Mouse (Mus musculus) hematopoietic multipotent progenitor cell, adult 10-12 weeks (in vitro differentiated cells): ENCODE data around the gene Smok3b. TPM values are rescaled to one million over a fixed set of nuclear protein-coding genes. Genes with fewer than 3 reads are reported as not detected.

Experiments used
- polyA plus RNA-seq: library from polyadenylated mRNA; stranded (reverse); fragments of >175 nt; gene quantifications from 2 replicates; pipeline ENCODE4 v1.2.3, GENCODE M21; 2012; ENCODE audit warnings: low replicate concordance

Gene Smok3b
- not detected in 2 replicates for polyA plus RNA-seq

DNA sequence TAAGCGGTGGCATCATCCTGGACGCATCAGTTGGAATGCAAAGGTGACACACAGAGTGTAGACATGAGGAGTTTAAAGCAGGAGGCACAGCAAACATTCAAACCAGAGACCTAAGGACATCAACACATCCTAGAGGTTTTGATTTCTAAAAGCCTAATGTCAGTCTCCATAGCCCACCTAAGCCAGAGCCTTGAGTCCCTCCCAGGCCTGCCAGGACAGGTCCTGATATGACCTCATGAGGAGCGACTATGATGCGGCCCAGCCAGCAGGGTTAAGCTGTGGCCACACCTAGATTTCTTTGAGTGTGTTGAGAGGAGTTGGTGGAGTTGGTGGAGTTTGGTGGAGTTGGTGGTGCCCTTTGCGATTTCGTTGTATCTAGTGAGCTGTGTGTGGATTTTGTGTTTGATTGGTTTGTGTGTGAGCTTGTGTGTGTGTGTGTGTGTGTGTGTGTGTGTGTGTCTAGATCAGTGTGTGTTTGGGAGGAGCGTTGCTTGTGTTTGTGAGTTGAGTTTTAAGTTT, at the start of gene Smok3b, which contains the start of gene Smok3a:
Gene Smok3b, plus strand, starts transcription at position 469 of the 519 bp plus-strand sequence.
Gene Smok3a, plus strand, starts transcription at position 301 of the 519 bp plus-strand sequence.

DNA sequence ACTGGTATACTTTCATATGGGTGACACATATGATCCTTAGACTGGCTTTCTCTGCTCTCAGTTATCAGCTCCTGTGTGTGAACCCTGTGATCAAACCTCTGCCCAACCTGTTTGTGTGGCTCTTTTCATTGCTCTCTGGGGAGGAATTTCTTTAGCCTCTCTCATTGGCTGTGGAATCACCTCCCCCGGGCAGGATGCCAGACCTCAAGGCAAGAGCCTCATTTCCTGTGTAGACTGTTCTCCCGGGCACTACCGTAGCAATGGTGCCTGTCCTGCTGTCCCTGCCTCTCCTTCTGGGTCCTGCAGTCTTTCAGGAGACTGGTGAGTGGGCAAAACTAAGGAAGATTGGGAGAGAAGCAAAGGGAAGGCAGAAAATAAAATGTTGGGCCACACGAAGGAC, 39.9 kb upstream of the Smok3b start, which contains the start of gene Azgp1:
Gene Azgp1, plus strand, starts transcription at position 221 of the 400 bp plus-strand sequence.

DNA sequence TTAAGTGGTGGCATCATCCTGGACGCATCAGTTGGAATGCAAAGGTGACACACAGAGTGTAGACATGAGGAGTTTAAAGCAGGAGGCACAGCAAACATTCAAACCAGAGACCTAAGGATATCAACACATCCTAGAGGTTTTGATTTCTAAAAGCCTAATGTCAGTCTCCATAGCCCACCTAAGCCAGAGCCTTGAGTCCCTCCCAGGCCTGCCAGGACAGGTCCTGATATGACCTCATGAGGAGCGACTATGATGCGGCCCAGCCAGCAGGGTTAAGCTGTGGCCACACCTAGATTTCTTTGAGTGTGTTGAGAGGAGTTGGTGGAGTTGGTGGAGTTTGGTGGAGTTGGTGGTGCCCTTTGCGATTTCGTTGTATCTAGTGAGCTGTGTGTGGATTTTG, 31.7 kb downstream of the Smok3b start, which contains the start of gene Smok3c:
Gene Smok3c, plus strand, starts transcription at position 301 of the 400 bp plus-strand sequence.

DNA sequence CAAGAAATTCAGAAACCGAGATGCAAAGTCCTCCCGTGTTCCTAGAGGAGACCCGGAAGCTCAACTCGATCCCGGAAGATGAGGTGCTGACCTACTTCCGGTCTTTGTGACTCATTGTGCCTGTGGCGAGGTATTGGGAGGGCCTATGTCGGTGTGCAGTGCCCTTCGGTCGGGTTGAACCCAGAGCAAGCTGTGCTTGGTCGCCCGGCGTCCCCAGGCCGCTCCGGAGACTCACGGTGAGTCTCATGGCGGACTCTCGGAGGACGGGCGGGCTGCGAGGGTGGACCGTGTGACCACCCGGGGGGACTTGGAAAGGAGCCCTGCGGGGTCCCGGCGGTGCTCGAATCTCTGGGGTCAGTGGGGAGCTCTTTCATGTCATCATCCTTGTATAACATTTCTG, 63.8 kb downstream of the Smok3b start, which contains the start of gene Zkscan1:
Gene Zkscan1, plus strand, starts transcription at position 89 of the 400 bp plus-strand sequence.

Other genes starting within 250 kb of the Smok3b start
- 82.7 and 175 TPM in 2 replicates for gene Ppp1r35, start 242.6 kb upstream of the Smok3b start, polyA plus RNA-seq
- gene Mepce, start 233.8 kb upstream of the Smok3b start, polyA plus RNA-seq: 168 and 453 TPM in 2 replicates
- gene Zcwpw1, start 233.6 kb upstream of the Smok3b start, polyA plus RNA-seq: 2.2 and 5.2 TPM in 2 replicates
- 6.6 and 11.0 TPM in 2 replicates for gene Pilra, start 185.1 kb upstream of the Smok3b start, polyA plus RNA-seq
- gene Pilrb1, start 163.3 kb upstream of the Smok3b start, polyA plus RNA-seq: 6.6 and 9.2 TPM in 2 replicates
- gene Pilrb2, start 149.6 kb upstream of the Smok3b start, polyA plus RNA-seq: 6.4 and 10.8 TPM in 2 replicates
- gene Cyp3a13, start 99.8 kb upstream of the Smok3b start, polyA plus RNA-seq: not detected in 2 replicates
- gene Gjc3, start 58.3 kb upstream of the Smok3b start, polyA plus RNA-seq: not detected in 2 replicates
- gene Azgp1, start 39.9 kb upstream of the Smok3b start, polyA plus RNA-seq: not detected in 2 replicates
- gene Smok3a, start 168 bp upstream of the Smok3b start, polyA plus RNA-seq: not detected in 2 replicates
- gene Smok3c, start 31.8 kb downstream of the Smok3b start, polyA plus RNA-seq: not detected in 2 replicates
- 0.78 and 1.9 TPM in 2 replicates for gene Zkscan1, start 63.7 kb downstream of the Smok3b start, polyA plus RNA-seq
- gene Zscan21, start 95.5 kb downstream of the Smok3b start, polyA plus RNA-seq: 0.54 and 2.8 TPM in 2 replicates
- gene Zfp113, start 134.3 kb downstream of the Smok3b start, polyA plus RNA-seq: 0.34 and 0.71 TPM in 2 replicates
- 45.0 and 53.1 TPM in 2 replicates for gene Cops6, start 139.6 kb downstream of the Smok3b start, polyA plus RNA-seq
- gene Ap4m1, start 150.6 kb downstream of the Smok3b start, polyA plus RNA-seq: 7.5 and 19.0 TPM in 2 replicates
- 5.9 and 28.7 TPM in 2 replicates for gene Mcm7, start 151.0 kb downstream of the Smok3b start, polyA plus RNA-seq
- 13.1 and 29.5 TPM in 2 replicates for gene Taf6, start 166.0 kb downstream of the Smok3b start, polyA plus RNA-seq
- 1.4 and 2.7 TPM in 2 replicates for gene Cnpy4, start 166.1 kb downstream of the Smok3b start, polyA plus RNA-seq
- 2.1 and 5.4 TPM in 2 replicates for gene Mblac1, start 172.9 kb downstream of the Smok3b start, polyA plus RNA-seq
- gene Nxpe5, start 204.5 kb downstream of the Smok3b start, polyA plus RNA-seq: 1.6 and 1.8 TPM in 2 replicates
- 87.3 and 121 TPM in 2 replicates for gene Lamtor4, start 234.1 kb downstream of the Smok3b start, polyA plus RNA-seq
- gene BC037034, start 242.6 kb downstream of the Smok3b start, polyA plus RNA-seq: 198 and 365 TPM in 2 replicates